Mouse (Mus musculus) testis, adult 2 months (tissue): ENCODE data around the gene Hoxb6.

ENCODE experiments used
- CTCF ChIP-seq: fragments of 200-500 bp; IDR thresholded peaks from 2 replicates; pipeline ENCODE4 v1.5.1; 2012; ENCODE audit warnings: low read depth, mild to moderate bottlenecking, inconsistent platforms, low read length, moderate library complexity; ENCODE audit not compliant: control insufficient read depth, insufficient read depth, insufficient replicate concordance
- POLR2A ChIP-seq: fragments of 200-500 bp; IDR thresholded peaks from 2 replicates; pipeline ENCODE4 v1.6.1; 2012; ENCODE audit warnings: low read depth, mild to moderate bottlenecking, inconsistent platforms, low read length, moderate library complexity; ENCODE audit not compliant: control insufficient read depth

- TF ChIP-seq POLR2A (no peak), CTCF (no peak)
Observed at GRCm38 (mm10) chr11:96350341-96350624, 58.0 kb downstream of the Hoxb6 start, which contains the start of gene Hoxb2.
